Mouse (Mus musculus) MEL (cell line): Measurements from ENCODE around the gene A930009A15Rik.

ENCODE experiments used
- CTCF ChIP-seq, 3 experiments: IDR thresholded peaks in 2 of 3; conservative IDR thresholded peaks in 1 of 3; 2 replicates each; pipeline ENCODE4 v1.5.1; 2011 to 2012; ENCODE audit warnings: low read length in 3 of 3, low read depth in 2 of 3, mild to moderate bottlenecking in 2 of 3, improper control_type of control experiment in 1 of 3, inconsistent platforms in 1 of 3, mixed read lengths in 1 of 3, moderate library complexity in 1 of 3; ENCODE audit not compliant: control insufficient read depth in 1 of 3, insufficient read depth in 1 of 3, poor library complexity in 1 of 3, severe bottlenecking in 1 of 3
- EP300 ChIP-seq, 2 experiments: IDR thresholded peaks; 2 replicates each; pipeline ENCODE4 v1.6.1; 2011; ENCODE audit warnings: improper control_type of control experiment in 2 of 2, low read length in 2 of 2, low read depth in 1 of 2, mild to moderate bottlenecking in 1 of 2
- GABPA ChIP-seq: IDR thresholded peaks from 2 replicates; pipeline ENCODE4 v1.6.1; 2012; ENCODE audit warnings: low read depth, mild to moderate bottlenecking, inconsistent platforms, low read length, improper control_type of control experiment, moderate library complexity
- GATA1 ChIP-seq: IDR thresholded peaks from 2 replicates; pipeline ENCODE4 v1.6.1; 2011; ENCODE audit warnings: low read depth, low read length, improper control_type of control experiment
- JUND ChIP-seq: IDR thresholded peaks from 2 replicates; pipeline ENCODE4 v1.6.1; 2011; ENCODE audit warnings: low read depth, mild to moderate bottlenecking, improper control_type of control experiment, low read length
- MAFK ChIP-seq: IDR thresholded peaks from 2 replicates; pipeline ENCODE4 v1.6.1; 2011; ENCODE audit warnings: low read depth, mild to moderate bottlenecking, low read length, improper control_type of control experiment, borderline replicate concordance

DNA sequence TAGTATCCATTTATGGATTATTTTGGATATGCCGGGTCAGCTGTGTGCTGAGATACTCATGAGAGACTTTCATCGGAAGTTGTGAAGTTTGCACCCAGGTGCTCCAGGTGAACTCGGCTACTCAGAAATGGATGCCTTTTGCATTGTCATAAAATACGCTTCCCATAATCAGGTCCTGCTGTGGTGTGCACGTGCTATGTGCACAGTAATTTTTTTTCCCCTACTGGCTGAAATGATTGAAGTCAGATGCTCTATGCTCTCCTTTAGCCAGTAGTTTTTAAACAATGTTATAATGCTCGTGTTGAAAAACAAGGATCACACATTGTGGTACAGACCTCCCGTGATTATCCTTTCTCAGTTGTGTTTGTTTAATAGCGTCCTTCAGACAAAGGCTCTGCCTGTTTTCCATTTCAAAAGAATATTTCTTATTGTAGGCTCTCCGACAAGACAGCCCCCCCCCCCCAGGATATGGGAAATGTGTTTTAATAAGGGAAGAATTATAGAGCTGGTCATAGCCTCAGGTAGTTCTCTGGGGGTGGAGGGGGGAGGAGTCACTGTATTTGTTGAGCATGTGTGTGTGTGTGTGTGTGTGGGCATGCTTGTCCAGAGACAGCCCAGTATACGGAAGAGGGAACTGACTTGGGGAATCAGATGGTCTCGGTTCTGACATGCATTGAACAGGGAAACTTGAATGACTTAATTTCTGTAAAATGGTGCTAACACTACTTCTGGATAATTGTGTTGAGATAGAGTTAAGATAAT is 16.3 kb upstream of the A930009A15Rik start:
- TF ChIP-seq CTCF (IDR thresholded peaks at IDR 0.05 in 2 of 3, conservative IDR thresholded peaks at IDR 0.05 in 1 of 3; ENCODE audit: control insufficient read depth in 1 of 3, insufficient read depth in 1 of 3, low read depth in 2 of 3, low read length in 3 of 3, poor library complexity in 1 of 3, severe bottlenecking in 1 of 3): no peak
- no peak for TF ChIP-seq JUND
- no peak for TF ChIP-seq MAFK
- no peak for TF ChIP-seq GABPA
- TF ChIP-seq EP300 (IDR thresholded peaks at IDR 0.05; ENCODE audit: low read depth in 1 of 2, low read length in 2 of 2): no peak
- no peak for TF ChIP-seq GATA1
